Mouse (Mus musculus) embryo, embryonic 11.5 days (tissue): ENCODE measurements around the gene Ttc22.

Source experiments
- DNase-seq: peaks from one replicate; pipeline ENCODE4 v3.0.0-alpha.2; 2012; ENCODE audit warnings: low read depth, low spot score

Gene Ttc22

GRCm38 (mm10) chr4:106663956-106664470 lies 41.8 kb downstream of the Ttc22 start:
- no peak for DNase-seq

GRCm38 (mm10) chr4:106664697-106665096 lies 42.5 kb downstream of the Ttc22 start:
- no peak for DNase-seq

GRCm38 (mm10) chr4:106665269-106665668 lies 43.0 kb downstream of the Ttc22 start:
- DNase-seq: no peak

- DNase-seq: no peak
Measured at GRCm38 (mm10) chr4:106665673-106666072, 43.4 kb downstream of the Ttc22 start.

GRCm38 (mm10) chr4:106666546-106666945 lies 44.3 kb downstream of the Ttc22 start:
- no peak for DNase-seq

- no peak for DNase-seq
Measured at GRCm38 (mm10) chr4:106676749-106677148, 54.5 kb downstream of the Ttc22 start.

- peak; percentile 93 for DNase-seq
Measured at GRCm38 (mm10) chr4:106678442-106679118, 56.3 kb downstream of the Ttc22 start, which contains the start of gene Ttc4. TSS of gene Ttc4 (minus strand) at chr4:106678944.

- DNase-seq: no peak
Measured at GRCm38 (mm10) chr4:106679152-106679551, 56.9 kb downstream of the Ttc22 start.

GRCm38 (mm10) chr4:106680955-106681354 lies 58.7 kb downstream of the Ttc22 start:
- DNase-seq: no peak

GRCm38 (mm10) chr4:106688636-106689296 lies 66.5 kb downstream of the Ttc22 start:
- no peak for DNase-seq
